Mouse (Mus musculus): ENCODE results near the gene Nr1i3. TPM values are rescaled to one million over a fixed set of nuclear protein-coding genes. Genes with fewer than 3 reads are reported as not detected.

The Nr1i3 gene
- total and polyA plus RNA-seq, 2 experiments from 2014 or later = 0.11 to 0.19 TPM

- Histone ChIP-seq H3K27me3 (ENCODE audit: insufficient read depth, low read length) (no peaks in the 10 kb centered on the region), H3K9me3 (ENCODE audit: low read length) (no peaks in the 10 kb centered on the region), H3K4me2 (ENCODE audit: low read depth, low read length, poor library complexity, severe bottlenecking) (peak within 1 kb of the TSS; percentile 57), H3K9ac (replicated peaks; ENCODE audit: low read length, poor library complexity, severe bottlenecking) (peak within 1 kb of the TSS; percentile 33), H3K4me1 (ENCODE audit: insufficient read depth, low read length) (peaks cover 9% of the 10 kb centered on the region; the same call in 1 of the 2 replicates), H3K4me3 (ENCODE audit: low read depth, low read length) (peak within 1 kb of the TSS; percentile 31), H3K36me3 (ENCODE audit: insufficient read depth, low read length) (no peaks in the 10 kb centered on the region), H3K27ac (ENCODE audit: low read depth, low read length) (peak within 1 kb of the TSS; percentile 26; the same call in 1 of the 2 replicates)
- ATAC-seq (ENCODE audit: low FRiP score) (peak; percentile 13; the same call in 1 of the 2 replicates), DNase-seq (ENCODE audit: low spot score) (peak; percentile 59)
- 8% methylated on average over 26 of the region's 26 CpGs for WGBS
- TF ChIP-seq CTCF (IDR thresholded peaks at IDR 0.05) = no peak
Observed at GRCm38 (mm10) chr1:171250680-171251593, 37.2 kb downstream of the Nr1i3 start, which contains the start of gene Ndufs2. Gene Ndufs2, minus strand, starts transcription at chr1:171251388.

GRCm38 (mm10) chr1:171251594-171252324 is 38.0 kb downstream of the Nr1i3 start:
- peak overlapping the region; percentile 57 for H3K4me2 ChIP-seq (ENCODE audit: low read depth, low read length, poor library complexity, severe bottlenecking)
- ATAC-seq (ENCODE audit: low FRiP score) = no peak; the same call in 1 of the 2 replicates
- no peaks in the 10 kb centered on the region for H3K9me3 ChIP-seq (ENCODE audit: low read length)
- peak; percentile 46 for DNase-seq (ENCODE audit: low spot score)
- no peak for TF ChIP-seq CTCF (IDR thresholded peaks at IDR 0.05)
- H3K9ac ChIP-seq (replicated peaks; ENCODE audit: low read length, poor library complexity, severe bottlenecking) = 0 out of 2 replicates have a peak overlapping the region, but pooled peaks have one; percentile 33
- 7% methylated on average over 13 of the region's 13 CpGs for WGBS
- no peaks in the 10 kb centered on the region for H3K36me3 ChIP-seq (ENCODE audit: insufficient read depth, low read length)
- H3K27ac ChIP-seq (ENCODE audit: low read depth, low read length) = no peak overlapping the region; the same call in 1 of the 2 replicates
- no peaks in the 10 kb centered on the region for H3K27me3 ChIP-seq (ENCODE audit: insufficient read depth, low read length)
- H3K4me1 ChIP-seq (ENCODE audit: insufficient read depth, low read length) = peaks cover 9% of the 10 kb centered on the region; the same call in 1 of the 2 replicates
- peak overlapping the region; percentile 31; the same call in 1 of the 2 replicates for H3K4me3 ChIP-seq (ENCODE audit: low read depth, low read length)

- Histone ChIP-seq H3K36me3 (ENCODE audit: insufficient read depth, low read length) (no peaks in the 10 kb centered on the region), H3K27me3 (ENCODE audit: insufficient read depth, low read length) (no peaks in the 10 kb centered on the region), H3K4me1 (ENCODE audit: insufficient read depth, low read length) (peaks cover 9% of the 10 kb centered on the region; the same call in 1 of the 2 replicates), H3K9ac (replicated peaks; ENCODE audit: low read length, poor library complexity, severe bottlenecking) (0 out of 2 replicates have a peak overlapping the region, but pooled peaks have one; percentile 33), H3K4me3 (ENCODE audit: low read depth, low read length) (0 out of 2 replicates have a peak overlapping the region, but pooled peaks have one; percentile 5), H3K9me3 (ENCODE audit: low read length) (no peaks in the 10 kb centered on the region), H3K27ac (ENCODE audit: low read depth, low read length) (peak overlapping the region; percentile 26; the same call in 1 of the 2 replicates), H3K4me2 (ENCODE audit: low read depth, low read length, poor library complexity, severe bottlenecking) (peak overlapping the region; percentile 57)
- ATAC-seq (ENCODE audit: low FRiP score) = no peak
- WGBS = 48% methylated on average over 17 of the region's 17 CpGs
- peak; percentile 42 for DNase-seq (ENCODE audit: low spot score)
- TF ChIP-seq CTCF (IDR thresholded peaks at IDR 0.05) = 0 out of 2 replicates have a peak, but pooled peaks have one; percentile 24
Observed at GRCm38 (mm10) chr1:171252415-171252814, 38.6 kb downstream of the Nr1i3 start.

GRCm38 (mm10) chr1:171256095-171256818 is 42.5 kb downstream of the Nr1i3 start:
- DNase-seq (ENCODE audit: low spot score) (no peak), ATAC-seq (ENCODE audit: low FRiP score) (no peak)
- Histone ChIP-seq H3K4me3 (ENCODE audit: low read depth, low read length) (no peak overlapping the region), H3K9me3 (ENCODE audit: low read length) (no peaks in the 10 kb centered on the region), H3K4me1 (ENCODE audit: insufficient read depth, low read length) (0 out of 2 replicates have a peak, but pooled peaks cover 3% of the 10 kb centered on the region), H3K9ac (replicated peaks; ENCODE audit: low read length, poor library complexity, severe bottlenecking) (no peak overlapping the region), H3K4me2 (ENCODE audit: low read depth, low read length, poor library complexity, severe bottlenecking) (no peak overlapping the region), H3K27ac (ENCODE audit: low read depth, low read length) (no peak overlapping the region), H3K36me3 (ENCODE audit: insufficient read depth, low read length) (no peaks in the 10 kb centered on the region), H3K27me3 (ENCODE audit: insufficient read depth, low read length) (no peaks in the 10 kb centered on the region)
- 91% methylated on average over 24 of the region's 24 CpGs for WGBS
- peak; percentile 26 for TF ChIP-seq CTCF (IDR thresholded peaks at IDR 0.05)

- TF ChIP-seq CTCF (IDR thresholded peaks at IDR 0.05) = peak; percentile 87
- 0 out of 2 replicates have a peak, but pooled peaks have one; percentile 9 for ATAC-seq (ENCODE audit: low FRiP score)
- peak; percentile 81 for DNase-seq (ENCODE audit: low spot score)
- no peak overlapping the region for H3K4me2 ChIP-seq (ENCODE audit: low read depth, low read length, poor library complexity, severe bottlenecking)
- 71% methylated on average over 15 of the region's 15 CpGs for WGBS
- no peaks in the 10 kb centered on the region for H3K36me3 ChIP-seq (ENCODE audit: insufficient read depth, low read length)
- H3K4me3 ChIP-seq (ENCODE audit: low read depth, low read length) = no peak overlapping the region
- 0 out of 2 replicates have a peak, but pooled peaks cover 2% of the 10 kb centered on the region for H3K4me1 ChIP-seq (ENCODE audit: insufficient read depth, low read length)
- H3K27ac ChIP-seq (ENCODE audit: low read depth, low read length) = no peak overlapping the region
- H3K9me3 ChIP-seq (ENCODE audit: low read length) = no peaks in the 10 kb centered on the region
- no peaks in the 10 kb centered on the region for H3K27me3 ChIP-seq (ENCODE audit: insufficient read depth, low read length)
- no peak overlapping the region for H3K9ac ChIP-seq (replicated peaks; ENCODE audit: low read length, poor library complexity, severe bottlenecking)
Observed at GRCm38 (mm10) chr1:171256937-171257548, 43.3 kb downstream of the Nr1i3 start.

Data from midbrain, postnatal 0 days (tissue).